Mouse (Mus musculus) embryo, embryonic 9.5 days (tissue): ENCODE measurements around the gene 2310022B05Rik.

Source experiments
- DNase-seq: peaks from one replicate; pipeline ENCODE4 v3.0.0-alpha.2; 2017; ENCODE audit errors: extremely low spot score

2310022B05Rik gene

DNA sequence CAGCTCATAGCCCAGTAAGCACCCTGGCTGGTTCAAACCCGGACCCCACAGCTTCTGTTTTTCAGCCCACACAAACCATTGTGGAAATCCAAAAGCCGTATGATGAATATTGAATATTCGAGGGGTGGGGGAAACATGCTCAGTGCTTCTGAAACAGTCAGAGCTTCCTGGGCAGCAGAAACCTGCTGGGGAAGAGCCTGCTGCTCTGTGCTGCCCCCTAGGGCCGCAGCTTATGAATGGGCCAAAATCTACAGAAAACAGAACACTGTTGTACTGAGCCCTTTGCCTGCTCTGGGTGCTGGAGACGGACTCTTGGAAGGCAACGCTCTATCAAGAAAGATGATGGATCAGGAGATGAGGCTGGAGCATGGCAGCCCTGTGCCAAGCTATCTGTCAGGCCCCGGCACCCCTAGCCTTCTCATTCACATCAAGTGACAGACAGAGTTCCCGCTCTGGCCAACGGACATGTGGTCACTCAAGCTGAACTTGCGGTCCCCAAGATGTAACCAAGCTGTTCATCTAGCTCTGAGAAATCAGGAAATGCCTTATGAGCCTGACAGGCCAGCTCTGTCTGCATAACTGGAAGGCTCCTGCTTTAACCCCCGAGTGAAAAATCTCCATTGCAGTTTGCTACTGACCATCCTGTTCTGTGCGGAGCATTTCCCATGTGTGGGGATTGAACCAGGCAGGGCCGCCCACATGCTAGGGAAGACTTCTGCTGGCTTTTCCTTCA, 54.8 kb downstream of the 2310022B05Rik start:
- no peak for DNase-seq

GRCm38 (mm10) chr8:124604066-124604465, 59.1 kb downstream of the 2310022B05Rik start:
- DNase-seq, result no peak

DNA sequence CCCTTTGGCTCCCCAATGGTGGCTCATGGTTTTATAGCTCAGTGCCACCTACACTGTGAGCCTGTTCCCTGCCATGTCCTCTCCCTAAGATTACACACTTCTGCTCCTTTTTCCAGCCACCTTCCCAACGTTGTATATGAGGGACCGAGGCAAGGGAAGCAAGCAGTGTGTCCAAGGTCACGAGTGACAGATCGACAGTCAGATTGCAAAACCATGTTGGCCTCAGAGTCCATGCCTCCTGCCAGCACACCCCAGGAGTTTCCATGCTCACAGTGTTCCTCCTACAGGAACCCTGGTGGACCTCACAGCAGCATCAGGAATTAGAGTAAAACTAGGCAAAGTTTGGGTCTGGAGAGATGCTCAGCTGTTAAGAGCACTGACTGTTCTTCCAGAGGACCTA, 73.8 kb downstream of the 2310022B05Rik start:
- no peak for DNase-seq

DNA sequence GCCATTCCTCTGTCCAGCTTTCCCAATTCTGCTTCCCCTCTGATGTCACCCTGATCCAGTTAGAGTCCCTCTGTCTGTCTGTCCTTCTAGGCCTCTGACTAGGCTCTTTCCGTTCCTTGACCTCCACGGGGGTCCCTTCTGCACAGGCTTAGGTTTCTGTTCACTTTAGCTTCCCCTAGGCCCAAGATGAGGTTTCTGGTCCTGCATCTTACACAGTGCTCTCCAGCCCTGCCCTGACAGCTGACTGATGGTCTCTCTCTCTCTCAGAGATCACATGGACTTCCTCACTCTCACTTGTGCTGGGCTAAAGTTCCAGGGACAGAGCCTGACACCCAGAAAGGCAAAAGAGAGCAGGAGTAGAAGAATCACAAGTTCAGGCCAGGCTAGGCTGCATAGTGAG, 76.6 kb downstream of the 2310022B05Rik start:
- no peak for DNase-seq
